Comparison of ENCODE assay signal across 7 mouse cellular contexts in genomic region chr19:50678946-50679345, GRCm38 (mm10). TPM values are rescaled to one million over a fixed set of nuclear protein-coding genes. Genes with fewer than 3 reads are reported as not detected.
DNase-seq lines count a peak whose midpoint lies in the region; ATAC-seq and TF ChIP-seq lines count a peak whose summit lies in the region.

No protein-coding gene starts in this region.

- no peaks in the 10 kb centered on the region for H3K9me3 ChIP-seq in lung, embryonic 15.5 days
- no peaks in the 10 kb centered on the region for H3K9me3 ChIP-seq in forebrain, embryonic 15.5 days
- H3K9me3 ChIP-seq in limb, embryonic 13.5 days: no peaks in the 10 kb centered on the region

- H3K9ac ChIP-seq in lung, embryonic 15.5 days: peak overlapping the region; percentile 46
- H3K9ac ChIP-seq in forebrain, embryonic 15.5 days (replicated peaks): peak overlapping the region; percentile 70
- H3K9ac ChIP-seq in limb, embryonic 13.5 days: peak overlapping the region; percentile 54

- 0% methylated on average over 2 of the region's 2 CpGs for WGBS in lung, embryonic 15.5 days
- WGBS in forebrain, embryonic 15.5 days: 0% methylated on average over 2 of the region's 2 CpGs
- 0% methylated on average over 2 of the region's 2 CpGs for WGBS in limb, embryonic 13.5 days
- WGBS in small intestine, adult 2 months: 9% methylated on average over 2 of the region's 2 CpGs

- H3K4me3 ChIP-seq in lung, embryonic 15.5 days: peak overlapping the region; percentile 55
- peak overlapping the region; percentile 77 for H3K4me3 ChIP-seq in forebrain, embryonic 15.5 days
- H3K4me3 ChIP-seq in limb, embryonic 13.5 days: peak overlapping the region; percentile 57
- peak overlapping the region; percentile 42; the same call in 1 of the 2 replicates for H3K4me3 ChIP-seq in small intestine, adult 2 months (ENCODE audit: low read depth, low read length)

- H3K27me3 ChIP-seq in lung, embryonic 15.5 days: peaks cover 45% of the 10 kb centered on the region
- no peaks in the 10 kb centered on the region for H3K27me3 ChIP-seq in forebrain, embryonic 15.5 days
- peaks cover 80% of the 10 kb centered on the region for H3K27me3 ChIP-seq in limb, embryonic 13.5 days
- H3K27me3 ChIP-seq in small intestine, adult 2 months (ENCODE audit: control insufficient read depth, insufficient read depth, low read length): peaks cover 2% of the 10 kb centered on the region; the same call in 1 of the 2 replicates

- no peak for DNase-seq in lung, postnatal 25 days (ENCODE audit: low spot score)
- no peak for DNase-seq in urinary bladder, adult 18-20 months (ENCODE audit: low spot score in 2 of 2)
- no peak for DNase-seq in right cerebral cortex, postnatal 14 days

- no peak for TF ChIP-seq CTCF in small intestine, adult 2 months (IDR thresholded peaks at IDR 0.05; ENCODE audit: extremely low read depth, insufficient read length, insufficient replicate concordance, low read depth, low read length)

- peak; percentile 37; the same call in 1 of the 2 replicates for ATAC-seq in lung, embryonic 15.5 days (ENCODE audit: borderline replicate concordance, extremely low read depth, low FRiP score, low TSS enrichment)
- peak; percentile 42 for ATAC-seq in forebrain, embryonic 15.5 days (replicated peaks)
- ATAC-seq in limb, embryonic 13.5 days (ENCODE audit: low FRiP score, low read depth): 0 out of 2 replicates have a peak, but pooled peaks have one; percentile 1

- no peak overlapping the region for H3K27ac ChIP-seq in lung, embryonic 15.5 days
- H3K27ac ChIP-seq in forebrain, embryonic 15.5 days (replicated peaks): peak overlapping the region; percentile 62
- no peak overlapping the region for H3K27ac ChIP-seq in limb, embryonic 13.5 days
- H3K27ac ChIP-seq in small intestine, adult 2 months (ENCODE audit: insufficient read depth, low read depth, low read length): no peak overlapping the region

- H3K36me3 ChIP-seq in lung, embryonic 15.5 days: no peaks in the 10 kb centered on the region
- no peaks in the 10 kb centered on the region for H3K36me3 ChIP-seq in forebrain, embryonic 15.5 days
- no peaks in the 10 kb centered on the region for H3K36me3 ChIP-seq in limb, embryonic 13.5 days
- H3K36me3 ChIP-seq in small intestine, adult 2 months (ENCODE audit: control insufficient read depth, insufficient read depth, low read length): no peaks in the 10 kb centered on the region

- TF ChIP-seq POLR2A in small intestine, adult 2 months (IDR thresholded peaks at IDR 0.05; ENCODE audit: low read depth, low read length): no peak

- peaks cover 12% of the 10 kb centered on the region for H3K4me1 ChIP-seq in lung, embryonic 15.5 days
- peaks cover 21% of the 10 kb centered on the region for H3K4me1 ChIP-seq in forebrain, embryonic 15.5 days
- H3K4me1 ChIP-seq in limb, embryonic 13.5 days: peaks cover 9% of the 10 kb centered on the region
- 0 out of 2 replicates have a peak, but pooled peaks cover 2% of the 10 kb centered on the region for H3K4me1 ChIP-seq in small intestine, adult 2 months (ENCODE audit: control insufficient read depth, insufficient read depth, insufficient read length, low read length)

- H3K4me2 ChIP-seq in lung, embryonic 15.5 days: peak overlapping the region; percentile 97
- peak overlapping the region; percentile 98 for H3K4me2 ChIP-seq in forebrain, embryonic 15.5 days (replicated peaks)
- peak overlapping the region; percentile 96 for H3K4me2 ChIP-seq in limb, embryonic 13.5 days (replicated peaks)

RNA-seq across cellular contexts. Expression of gene Sorcs1, which starts 0.5 kb away (rescaled TPM):
- polyA plus RNA-seq in lung, embryonic 15.5 days (2015; fragmentation: Nextera tagmentation; extraction: Ambion mirVana): 0.53 and 0.80 TPM in 2 replicates
- 8.5 and 9.7 TPM in 2 replicates for polyA plus RNA-seq in forebrain, embryonic 15.5 days (2015; fragmentation: Nextera tagmentation; extraction: Ambion mirVana)
- 2.7 and 2.8 TPM in 2 replicates for polyA plus RNA-seq in limb, embryonic 13.5 days (2015; fragmentation: Nextera tagmentation; extraction: Ambion mirVana)
- polyA plus RNA-seq in small intestine, adult 2 months (2012; rRNA removed): 0.08 TPM in 2 replicates
